Mouse (Mus musculus) central nervous system, embryonic 14 days (tissue): ENCODE results near the gene Arpc3. TPM values are rescaled to one million over a fixed set of nuclear protein-coding genes. Genes with fewer than 3 reads are reported as not detected.

ENCODE experiments used
- polyA plus RNA-seq: library from polyadenylated mRNA; depleted of rRNA; stranded (reverse); fragments of >200 nt; gene quantifications from 2 replicates; pipeline ENCODE4 v1.2.3, GENCODE M21; 2012; rRNA removed

The Arpc3 gene
- polyA plus RNA-seq, result 318 and 379 TPM in 2 replicates

GRCm38 (mm10) chr5:122391786-122392180 is at the start of gene Arpc3:
Gene Arpc3 (plus strand): TSS chr5:122391878.

DNA sequence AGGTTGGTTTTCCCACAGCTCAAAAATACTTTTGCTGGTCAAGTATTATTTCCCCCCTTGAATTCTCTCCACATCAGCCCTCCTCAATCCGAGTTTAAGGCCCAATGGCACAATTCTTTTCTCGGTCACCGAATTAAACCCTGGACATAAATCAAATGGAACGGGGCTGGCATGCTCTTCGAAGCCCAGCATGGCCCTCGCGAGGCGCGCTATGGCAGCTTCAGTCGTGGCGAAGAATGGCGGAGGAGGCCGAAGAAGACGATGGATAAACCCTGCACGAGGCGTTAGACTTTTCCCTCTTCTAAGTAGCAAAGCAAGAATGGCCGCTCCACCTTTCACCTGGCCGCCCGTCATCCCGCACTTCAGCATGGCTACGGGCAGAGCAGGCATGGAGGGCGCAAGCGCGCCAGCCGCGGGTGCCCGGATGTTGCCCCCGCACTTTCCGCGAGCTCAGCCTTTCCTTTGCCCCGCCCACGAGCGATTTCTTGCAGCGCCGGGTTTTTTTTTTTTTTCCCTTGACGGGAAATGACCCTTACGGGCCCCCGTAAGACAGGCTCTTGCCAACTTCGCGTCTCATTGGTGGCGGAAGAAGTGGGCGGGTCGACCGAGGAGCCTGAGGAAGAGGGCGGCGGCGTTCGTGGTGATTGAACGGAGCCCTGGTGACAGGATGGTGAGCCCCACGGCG is 37.7 kb upstream of the Arpc3 start, which contains the start of the genes Rad9b and Vps29:
TSS of gene Rad9b (minus strand) at position 427 of the 685 bp plus-strand sequence.
TSS of gene Vps29 (plus strand) at position 563 of the 685 bp plus-strand sequence.

GRCm38 (mm10) chr5:122371591-122372191 is 20.0 kb upstream of the Arpc3 start, which contains the start of gene Gpn3:
Gene Gpn3 (plus strand): TSS chr5:122371876.

DNA sequence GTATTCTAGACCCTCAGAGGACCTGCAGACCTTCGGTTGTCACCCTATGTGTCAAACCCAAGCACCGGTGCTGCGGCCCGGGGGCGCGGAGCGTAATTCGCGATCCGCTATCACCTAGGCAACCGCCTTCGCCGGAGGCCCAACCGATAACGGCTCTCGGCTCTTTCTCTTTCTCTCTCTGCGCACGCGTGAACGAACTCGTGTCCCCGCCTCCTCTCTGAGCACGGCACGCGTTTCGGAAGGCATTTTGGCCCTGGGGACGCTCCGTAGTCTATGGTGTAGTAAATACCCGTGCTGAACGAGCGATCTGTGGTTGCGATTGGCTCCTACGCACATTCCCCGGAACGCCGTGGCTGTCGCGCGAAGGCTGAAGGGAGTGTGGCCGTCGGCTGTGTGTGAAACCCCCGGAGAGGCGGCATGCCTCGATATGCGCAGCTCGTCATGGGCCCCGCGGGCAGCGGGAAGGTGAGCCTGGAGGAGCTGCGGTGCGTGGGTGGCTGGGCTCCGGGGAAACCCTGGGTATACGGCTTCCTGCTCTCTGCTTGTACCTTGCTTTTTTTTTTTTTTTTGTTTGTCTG is 19.4 kb upstream of the Arpc3 start, which contains the start of gene Fam216a:
TSS of gene Fam216a (minus strand) at position 173 of the 578 bp plus-strand sequence.

GRCm38 (mm10) chr5:122421271-122422068 is 29.8 kb downstream of the Arpc3 start, which contains the start of gene Anapc7:
Gene Anapc7 (plus strand): TSS chr5:122421693.

Other genes starting within 250 kb of the Arpc3 start
- 311 and 378 TPM in 2 replicates for gene Ppp1cc, start 233.6 kb upstream of the Arpc3 start, polyA plus RNA-seq
- 2.2 and 3.1 TPM in 2 replicates for gene Hvcn1, start 185.1 kb upstream of the Arpc3 start, polyA plus RNA-seq
- gene Tctn1, start 127.4 kb upstream of the Arpc3 start, polyA plus RNA-seq, result 36.5 and 38.8 TPM in 2 replicates
- gene Pptc7, start 107.5 kb upstream of the Arpc3 start, polyA plus RNA-seq, result 11.9 and 14.2 TPM in 2 replicates
- 21.7 and 22.8 TPM in 2 replicates for gene Rad9b, start 37.6 kb upstream of the Arpc3 start, polyA plus RNA-seq
- gene Vps29, start 37.5 kb upstream of the Arpc3 start, polyA plus RNA-seq, result 153 and 155 TPM in 2 replicates
- 50.6 and 51.6 TPM in 2 replicates for gene Gpn3, start 20.0 kb upstream of the Arpc3 start, polyA plus RNA-seq
- gene Fam216a, start 19.5 kb upstream of the Arpc3 start, polyA plus RNA-seq, result 125 and 136 TPM in 2 replicates
- gene Anapc7, start 29.8 kb downstream of the Arpc3 start, polyA plus RNA-seq, result 51.0 and 54.3 TPM in 2 replicates
- 102 and 113 TPM in 2 replicates for gene Atp2a2, start 110.3 kb downstream of the Arpc3 start, polyA plus RNA-seq
- 29.1 and 31.4 TPM in 2 replicates for gene Ift81, start 222.6 kb downstream of the Arpc3 start, polyA plus RNA-seq